Mouse (Mus musculus) myocyte (in vitro differentiated cells): ENCODE measurements around the gene Mcemp1.

Source experiments
- POLR2A ChIP-seq: IDR thresholded peaks from one replicate; pipeline ENCODE4 v1.6.1; 2011; ENCODE audit warnings: low read depth, mild to moderate bottlenecking, control low read depth, moderate library complexity; ENCODE audit not compliant: insufficient read length
- TCF12 ChIP-seq: IDR thresholded peaks from one replicate; pipeline ENCODE4 v1.6.1; 2011; ENCODE audit warnings: mild to moderate bottlenecking, control low read depth; ENCODE audit not compliant: poor library complexity, insufficient read depth, severe bottlenecking

DNA sequence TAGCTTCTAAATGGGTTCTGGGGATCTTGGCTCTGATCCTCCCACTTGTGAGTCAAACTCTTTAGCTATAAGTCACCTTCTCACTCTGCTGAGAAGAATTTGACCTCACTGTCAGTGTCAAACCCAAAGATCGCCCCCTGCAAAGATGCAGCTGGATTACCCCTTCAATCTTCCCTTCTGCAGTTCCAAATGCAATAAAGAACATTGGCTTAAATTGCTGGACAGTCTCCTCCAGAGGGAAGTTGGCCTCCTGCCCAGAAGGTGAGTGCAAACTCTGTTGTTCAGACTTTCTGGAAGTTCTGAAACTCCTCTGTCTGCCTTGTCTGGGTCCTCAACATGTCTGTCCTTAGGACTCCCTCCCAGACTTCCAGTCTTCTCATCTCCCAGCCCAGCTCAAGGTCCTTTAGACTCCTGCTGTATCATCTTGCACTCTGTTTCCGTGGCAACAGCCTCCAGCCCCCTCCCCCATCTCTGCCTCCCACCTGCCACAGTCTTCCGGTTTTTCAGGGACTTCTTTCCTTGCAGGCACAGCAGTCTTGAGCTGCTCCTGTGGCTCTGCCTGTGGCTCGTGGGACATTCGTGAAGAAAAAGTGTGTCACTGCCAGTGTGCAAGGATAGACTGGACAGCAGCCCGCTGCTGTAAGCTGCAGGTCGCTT is 8.7 kb upstream of the Mcemp1 start:
- TF ChIP-seq POLR2A (no peak), TCF12 (no peak)
